Mouse (Mus musculus): ENCODE results near the gene Nkain2. TPM values are rescaled to one million over a fixed set of nuclear protein-coding genes. Genes with fewer than 3 reads are reported as not detected.

Gene Nkain2
- not detected for polyA plus RNA-seq (2014; fragmentation: Illumina TruSeq; extraction: RNeasy Lipid Tissue Mini Kit (QIAGEN cat#74804); ENCODE audit: insufficient read depth, low read depth, low replicate concordance)

GRCm38 (mm10) chr10:32889652-32890506, at the start of gene Nkain2:
TSS of gene Nkain2 (minus strand) at chr10:32890462.

Other genes with a start within 250 kb of the Nkain2 start
- gene Trdn, start 190.1 kb upstream of the Nkain2 start, polyA plus RNA-seq (2014; fragmentation: Illumina TruSeq; extraction: RNeasy Lipid Tissue Mini Kit (QIAGEN cat#74804); ENCODE audit: insufficient read depth, low read depth, low replicate concordance), result 4.0 TPM